Mouse (Mus musculus) lung, adult 2 months (tissue): Measurements from ENCODE around the gene Adcy1. TPM values are rescaled to one million over a fixed set of nuclear protein-coding genes. Genes with fewer than 3 reads are reported as not detected.

Source experiments
- DNase-seq: peaks from one replicate; pipeline ENCODE4 v3.0.0; 2022
- H3K4me1 ChIP-seq: fragments of 200-500 bp; 2 replicates; pipeline ENCODE4 v1.6.1; 2011; ENCODE audit warnings: low read length; ENCODE audit not compliant: control insufficient read depth, insufficient read depth
- H3K4me3 ChIP-seq: fragments of 200-500 bp; replicated peaks from 2 replicates; pipeline ENCODE3; 2011; ENCODE audit warnings: low read depth, mild to moderate bottlenecking, control low read depth, low read length; ENCODE audit errors: extremely low read depth
- CTCF ChIP-seq: fragments of 200-500 bp; IDR thresholded peaks from 2 replicates; pipeline ENCODE4 v1.5.1; 2011; ENCODE audit warnings: mild to moderate bottlenecking, low read length, control low read depth; ENCODE audit not compliant: insufficient read depth
- POLR2A ChIP-seq: fragments of 200-500 bp; IDR thresholded peaks from 2 replicates; pipeline ENCODE4 v1.6.1; 2011; ENCODE audit warnings: low read depth, mild to moderate bottlenecking, control low read depth, low read length, borderline replicate concordance; ENCODE audit errors: extremely low read depth
- WGBS: fragments of 180-500 bp; shearing (Covaris S2); methylation state at CpG from one replicate; pipeline ENCODE4 v1.1.7; 2018; 5-methylcytosine and 5-hydroxymethylcytosine counted together
- polyA plus RNA-seq: library from polyadenylated mRNA; depleted of rRNA; stranded (reverse); fragments of >200 nt; gene quantifications from 2 replicates; pipeline ENCODE4 v1.2.3, GENCODE M21; 2012

Gene Adcy1
- polyA plus RNA-seq, 1 experiment, result 1.3 TPM

DNA sequence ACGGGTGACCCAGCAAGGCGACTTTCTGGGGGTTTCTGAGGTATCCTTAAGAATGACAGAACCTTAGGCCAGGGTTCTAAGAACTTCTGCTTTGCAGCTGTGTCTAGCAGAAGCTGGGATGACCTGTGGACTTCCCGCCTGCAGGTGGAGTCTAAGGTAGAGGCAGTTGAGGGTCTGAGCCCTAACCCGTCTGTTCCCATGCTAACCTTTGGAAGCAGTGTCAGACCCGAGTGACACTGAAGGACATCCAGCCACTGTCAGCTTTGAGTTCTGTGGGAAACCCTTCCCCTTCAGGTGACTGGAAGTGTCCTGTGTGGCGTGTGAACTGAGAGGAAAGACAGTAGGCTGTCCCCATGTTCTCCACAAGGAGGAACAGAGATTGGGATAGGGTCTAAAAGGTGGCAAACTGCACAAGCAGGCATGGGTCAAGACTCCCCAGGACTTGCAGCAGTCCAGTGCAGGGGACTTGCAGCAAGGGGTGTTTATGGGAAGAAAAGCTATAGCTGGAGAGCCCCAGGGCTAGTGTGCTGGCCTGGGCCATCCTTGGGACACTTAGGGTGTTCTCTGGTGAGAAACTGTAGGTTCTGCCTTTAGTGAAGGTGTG, 8.5 kb upstream of the Adcy1 start:
- WGBS, result 76% methylated on average over 6 of the region's 6 CpGs
- TF ChIP-seq POLR2A (no peak), CTCF (no peak)
- no peak for DNase-seq
- Histone ChIP-seq H3K4me3 (no peak overlapping the region), H3K4me1 (no peaks in the 10 kb centered on the region)

DNA sequence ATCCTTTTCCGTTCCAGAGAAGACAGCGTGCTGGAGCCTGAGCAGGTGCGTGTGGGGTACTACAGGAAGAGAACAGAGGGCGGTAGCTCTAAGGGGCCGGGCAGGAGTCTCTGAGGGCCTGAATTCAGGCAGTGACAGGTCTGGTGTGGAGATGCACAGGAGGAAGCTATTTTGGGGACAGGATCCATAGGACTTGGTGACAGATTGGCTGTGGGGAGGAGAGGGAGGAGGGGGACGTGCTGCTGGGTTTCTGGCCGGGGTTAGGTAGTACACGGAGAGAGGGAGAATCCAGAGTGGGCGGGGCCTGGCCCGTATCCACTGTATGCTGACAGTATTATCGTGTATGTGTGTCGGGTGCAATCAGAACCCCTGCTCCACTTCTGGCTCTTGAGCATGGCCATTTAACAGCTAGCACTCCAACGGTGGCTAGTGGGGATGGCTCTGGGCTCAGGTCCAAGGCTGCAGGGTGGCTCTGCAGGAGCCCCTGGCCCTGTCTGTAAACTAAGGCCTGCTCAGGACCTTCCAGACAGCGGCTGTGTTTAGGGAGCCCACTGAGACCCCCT, 7.8 kb upstream of the Adcy1 start:
- TF ChIP-seq CTCF, result no peak
- TF ChIP-seq POLR2A, result no peak
- no peak for DNase-seq
- Histone ChIP-seq H3K4me1 (no peaks in the 10 kb centered on the region), H3K4me3 (no peak overlapping the region)
- WGBS, result 16% methylated on average over 14 of the region's 14 CpGs

DNA sequence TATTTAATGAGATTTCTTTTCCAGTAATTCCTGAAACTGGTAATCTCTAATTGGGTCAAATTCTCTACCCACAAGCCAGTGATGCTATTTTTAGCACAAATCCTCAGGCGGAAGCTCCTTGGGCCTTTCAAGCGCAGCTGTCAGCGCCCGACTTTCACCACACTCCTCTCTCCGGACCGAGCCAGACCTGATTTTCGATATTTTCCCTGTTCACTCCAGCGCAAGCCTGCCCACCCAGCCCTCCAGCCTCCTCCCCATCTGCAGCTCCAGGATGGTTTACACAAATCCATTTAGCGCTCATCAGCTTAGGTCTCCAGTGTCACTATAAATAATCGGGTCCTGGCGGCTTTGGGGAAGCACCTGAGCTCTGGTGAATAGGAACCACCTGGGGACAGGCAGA, 7.2 kb upstream of the Adcy1 start:
- TF ChIP-seq CTCF (no peak), POLR2A (no peak)
- no peak for DNase-seq
- 6% methylated on average over 11 of the region's 11 CpGs for WGBS
- Histone ChIP-seq H3K4me1 (no peaks in the 10 kb centered on the region), H3K4me3 (no peak overlapping the region)

DNA sequence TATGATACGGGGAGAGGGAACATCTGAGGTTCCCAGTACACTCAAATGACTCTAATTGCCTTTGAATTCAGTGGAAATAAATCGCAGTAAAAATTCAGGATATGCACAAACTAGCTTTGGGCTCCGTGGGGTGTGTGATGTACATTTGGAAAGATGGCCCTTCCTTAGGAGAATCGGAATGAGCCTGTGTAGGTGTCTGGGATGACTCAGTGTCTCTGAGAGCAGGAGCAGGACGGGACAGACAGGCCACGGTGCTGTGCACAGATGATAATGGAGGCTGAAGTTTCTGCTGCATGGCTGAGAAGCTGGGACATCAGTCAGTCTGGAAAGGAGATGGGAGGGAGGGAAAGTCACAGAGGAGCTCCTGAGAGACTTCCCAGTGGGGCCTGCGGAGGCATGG, 5.5 kb upstream of the Adcy1 start:
- WGBS, result 78% methylated on average over 7 of the region's 7 CpGs
- no peak overlapping the region for H3K4me3 ChIP-seq
- no peak for TF ChIP-seq CTCF
- no peak for TF ChIP-seq POLR2A

DNA sequence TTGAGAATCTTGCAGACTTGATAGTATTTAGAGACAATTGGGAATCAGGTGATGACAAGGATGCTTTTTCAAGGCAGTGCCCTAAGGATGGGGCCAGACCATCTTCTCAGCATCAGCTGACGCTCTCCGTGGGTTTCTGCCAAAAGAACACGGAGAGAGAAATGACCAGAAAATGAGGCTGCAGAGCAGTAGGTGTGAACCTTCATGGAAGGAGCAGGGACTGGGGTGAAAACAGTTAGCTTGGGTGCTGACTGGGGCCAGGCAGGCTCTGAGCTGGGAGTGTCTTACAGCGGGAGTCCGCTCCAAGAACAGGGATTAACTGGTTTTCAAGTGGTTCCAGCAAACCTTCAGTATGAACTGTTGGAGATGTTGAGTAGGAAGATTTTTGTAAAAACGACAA, 1.3 kb upstream of the Adcy1 start:
- H3K4me3 ChIP-seq, result no peak overlapping the region
- H3K4me1 ChIP-seq, result no peaks in the 10 kb centered on the region
- 38% methylated on average over 6 of the region's 6 CpGs for WGBS
- TF ChIP-seq CTCF (no peak), POLR2A (no peak)
- DNase-seq, result no peak

More for the DNA sequence above, 5.5 kb upstream of the Adcy1 start:
- DNase-seq, result no peak
- H3K4me1 ChIP-seq, result no peaks in the 10 kb centered on the region

DNA sequence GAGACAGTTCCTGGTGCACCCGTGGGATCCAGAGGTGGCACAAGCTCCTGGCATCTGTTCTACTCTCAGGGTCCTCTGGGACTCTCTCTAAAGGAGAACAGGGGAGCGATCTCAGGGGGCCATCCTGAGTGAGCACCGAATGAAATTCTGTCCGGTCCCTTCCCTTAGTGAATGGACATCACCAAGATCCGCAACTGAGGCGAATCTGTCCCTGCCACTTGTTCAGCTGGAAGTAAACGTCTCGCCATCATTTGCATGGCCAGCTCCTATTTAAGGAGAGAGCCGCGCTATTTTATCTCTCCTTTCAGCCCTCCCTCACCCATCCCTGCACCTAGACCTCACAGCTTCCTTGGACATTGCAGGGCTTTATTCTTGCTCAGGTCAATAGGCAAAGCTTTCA, 723 bp upstream of the Adcy1 start:
- DNase-seq, result no peak
- TF ChIP-seq CTCF (no peak), POLR2A (no peak)
- Histone ChIP-seq H3K4me1 (no peaks in the 10 kb centered on the region), H3K4me3 (no peak overlapping the region)
- WGBS, result 16% methylated on average over 10 of the region's 10 CpGs

DNA sequence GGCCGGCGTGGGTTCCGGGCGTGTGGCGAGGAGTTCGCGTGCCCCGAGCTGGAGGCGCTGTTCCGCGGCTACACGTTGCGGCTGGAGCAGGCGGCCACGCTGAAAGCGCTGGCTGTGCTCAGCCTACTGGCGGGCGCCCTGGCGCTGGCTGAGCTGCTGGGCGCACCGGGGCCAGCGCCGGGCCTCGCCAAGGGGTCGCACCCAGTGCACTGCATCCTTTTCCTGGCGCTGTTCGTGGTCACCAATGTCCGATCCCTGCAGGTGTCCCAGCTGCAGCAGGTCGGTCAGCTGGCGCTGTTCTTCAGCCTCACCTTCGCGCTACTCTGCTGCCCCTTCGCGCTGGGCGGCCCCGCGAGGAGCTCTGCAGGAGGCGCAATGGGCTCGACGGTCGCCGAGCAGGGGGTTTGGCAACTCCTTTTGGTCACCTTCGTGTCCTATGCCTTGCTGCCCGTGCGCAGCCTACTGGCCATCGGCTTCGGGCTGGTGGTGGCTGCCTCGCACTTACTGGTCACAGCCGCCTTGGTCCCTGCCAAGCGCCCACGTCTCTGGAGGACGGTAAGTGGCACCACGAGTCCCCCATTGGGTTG, 485 bp downstream of the Adcy1 start:
- 1% methylated on average over 53 of the region's 53 CpGs for whole genome bisulfite sequencing
- Histone ChIP-seq H3K4me3 (no peak overlapping the region), H3K4me1 (no peaks in the 10 kb centered on the region)
- no peak for TF ChIP-seq CTCF
- no peak for TF ChIP-seq POLR2A
- DNase-seq, result no peak

DNA sequence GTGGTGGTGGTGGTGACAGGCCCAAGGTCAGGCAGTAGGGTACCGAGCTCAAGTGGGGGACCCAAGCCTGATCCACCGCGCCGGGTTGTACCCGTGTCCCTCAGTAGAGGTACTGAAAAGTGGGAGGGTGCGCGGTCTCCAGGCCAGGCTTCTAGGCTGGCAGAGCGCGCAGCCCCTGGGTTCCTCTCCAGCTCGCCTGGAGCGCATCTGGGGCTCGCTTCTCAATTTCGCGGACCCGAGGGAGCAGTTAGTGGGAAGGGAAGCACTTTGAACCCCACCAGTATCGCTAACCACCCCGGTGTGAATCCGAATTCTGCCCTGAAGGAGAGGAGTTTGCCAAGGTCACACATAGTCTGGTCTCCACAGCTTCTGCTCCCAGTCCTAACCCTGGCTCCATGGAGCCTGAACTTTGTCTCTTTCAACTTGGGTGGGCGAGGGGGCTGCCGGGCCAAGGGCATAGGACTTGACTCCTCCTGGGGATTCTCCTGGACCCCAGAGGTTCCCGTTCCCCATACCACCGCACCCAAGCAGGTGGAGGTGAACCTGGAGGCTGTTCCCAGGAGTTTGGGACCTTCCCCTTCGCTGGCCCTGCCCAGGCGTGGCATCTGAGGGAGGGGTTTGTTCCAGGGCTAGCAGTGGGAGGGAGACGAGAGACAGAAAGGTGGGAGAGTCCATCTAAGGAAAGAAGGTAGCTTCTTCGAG, 1.3 kb downstream of the Adcy1 start:
- DNase-seq, result no peak
- Histone ChIP-seq H3K4me3 (no peak overlapping the region), H3K4me1 (no peaks in the 10 kb centered on the region)
- WGBS, result 4% methylated on average over 26 of the region's 26 CpGs
- TF ChIP-seq POLR2A, result no peak
- TF ChIP-seq CTCF, result no peak

DNA sequence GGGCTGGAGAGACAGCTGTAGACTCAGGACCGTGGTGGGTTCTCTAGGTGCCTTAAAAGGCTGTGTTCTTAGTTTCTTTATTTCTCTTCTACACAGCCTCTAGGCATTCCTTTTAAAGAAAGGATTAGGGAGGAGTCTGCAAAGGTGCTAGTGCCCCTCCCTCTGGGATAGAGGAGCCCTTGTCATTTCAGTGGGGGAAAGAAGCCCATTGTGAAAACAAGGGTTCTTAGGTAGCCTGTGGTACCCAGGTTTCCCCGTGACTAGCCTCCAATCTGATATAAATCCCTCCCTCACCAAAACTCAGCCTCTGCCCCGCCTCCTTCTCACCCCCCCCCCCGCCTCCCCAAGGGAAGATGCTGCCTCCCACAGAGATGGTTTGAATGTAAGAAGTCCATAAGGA, 2.1 kb downstream of the Adcy1 start:
- no peak for DNase-seq
- no peak overlapping the region for H3K4me3 ChIP-seq
- 13% methylated on average over 4 of the region's 4 CpGs for WGBS
- H3K4me1 ChIP-seq, result no peaks in the 10 kb centered on the region
- TF ChIP-seq POLR2A, result no peak
- no peak for TF ChIP-seq CTCF
